Mouse (Mus musculus) heart, adult 2 months (tissue): ENCODE measurements at regions not wholly inside any gene's neighbourhood (a gene's known extent, or its start where the extent isn't known, plus 50 kb on each side); places are given as distances from the start of the nearest gene placed in this dataset.

Experiments used
- CTCF ChIP-seq: fragments of 200-600 bp; IDR thresholded peaks from 2 replicates; pipeline ENCODE4 v1.8.1; 2022; ENCODE audit warnings: antibody characterized with exemption, mild to moderate bottlenecking, moderate library complexity
- EP300 ChIP-seq: fragments of 200-500 bp; IDR thresholded peaks from 2 replicates; pipeline ENCODE4 v1.6.1; 2011; ENCODE audit warnings: low read depth, low read length, control low read depth; ENCODE audit not compliant: insufficient read depth
- POLR2A ChIP-seq: fragments of 200-500 bp; IDR thresholded peaks from 2 replicates; pipeline ENCODE4 v1.6.1; 2011; ENCODE audit warnings: mild to moderate bottlenecking, low read depth, low read length, control low read depth; ENCODE audit not compliant: insufficient read depth

DNA sequence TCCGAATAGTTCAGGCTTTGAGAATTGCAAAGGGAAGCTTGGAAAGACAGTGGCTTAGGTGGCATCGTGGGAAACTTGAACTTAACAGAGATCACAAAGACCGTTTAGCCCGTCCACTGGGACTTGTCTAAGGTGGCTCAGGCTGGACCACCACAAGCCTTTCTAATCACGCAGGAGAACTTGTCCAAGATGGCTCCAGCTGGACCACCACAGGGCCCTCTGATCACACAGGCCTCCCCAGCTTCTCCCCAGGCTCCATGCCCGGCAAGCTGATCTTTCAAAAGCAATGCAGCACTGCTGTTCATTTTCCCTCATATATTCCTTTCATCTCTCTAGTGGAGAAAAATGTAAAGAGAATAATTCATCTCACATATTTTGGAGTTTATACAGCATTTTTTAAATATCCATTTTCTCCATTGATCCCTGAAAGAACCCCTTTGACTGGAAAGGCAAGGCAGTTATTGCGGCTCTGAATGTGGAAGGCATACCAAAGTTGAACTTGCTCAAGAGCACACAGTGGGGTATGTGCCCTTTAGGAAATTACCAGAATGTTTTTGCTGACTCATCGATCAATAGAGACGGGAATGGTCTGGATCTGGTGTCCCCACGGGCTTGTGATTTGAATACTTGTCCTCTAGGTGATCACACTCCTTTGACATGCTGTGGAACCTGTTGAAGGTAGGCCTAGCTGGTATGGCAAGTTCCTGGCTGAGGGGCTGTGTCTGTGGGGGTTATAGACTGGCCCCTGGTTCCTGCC lies 189.9 kb downstream of the Mycn start:
- TF ChIP-seq CTCF (no peak), POLR2A (no peak), EP300 (no peak)
